Comparison of ENCODE assay signal across 18 mouse cellular contexts in the genomic region with DNA sequence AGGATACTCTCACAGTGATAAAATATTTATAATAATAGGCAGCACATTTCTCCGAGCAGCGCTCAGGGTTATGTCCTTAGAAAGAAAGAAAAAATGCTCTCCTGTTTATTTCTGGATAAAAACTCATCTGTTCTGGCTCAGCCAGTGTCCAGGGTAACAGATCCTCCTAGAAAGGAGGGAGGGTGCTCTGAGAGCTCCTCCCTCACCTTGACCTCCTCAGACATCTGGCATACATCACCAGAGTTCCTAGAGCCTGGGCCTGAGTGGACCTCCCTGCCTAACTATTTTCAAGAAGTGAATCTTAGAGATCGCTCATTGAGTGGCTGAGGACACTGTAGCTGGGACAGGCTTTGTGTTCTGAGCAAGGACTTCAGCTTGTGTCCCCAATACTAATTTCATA.
DNase-seq lines count a peak whose midpoint lies in the region; ATAC-seq and TF ChIP-seq lines count a peak whose summit lies in the region.
"Had no signal": no experiment of that assay in that cellular context is flagged by ENCODE, and none has a peak within 500 bp of the region (broad histone marks: within the 10 kb centered on the region; RNA-seq: fewer than 3 reads in every experiment).

No protein-coding gene starts in this region.

- H3K9ac ChIP-seq in intestine, embryonic 15.5 days: no peak overlapping the region
- no peak overlapping the region for H3K9ac ChIP-seq in intestine, postnatal 0 days (ENCODE audit: low read depth, low read length)
- H3K9ac ChIP-seq: embryonic facial prominence, embryonic 12.5 days; hindbrain, embryonic 12.5 days had no signal

- no peaks in the 10 kb centered on the region for H3K27me3 ChIP-seq in intestine, embryonic 15.5 days (replicated peaks)
- no peaks in the 10 kb centered on the region for H3K27me3 ChIP-seq in intestine, postnatal 0 days (replicated peaks; ENCODE audit: control insufficient read depth, insufficient read depth, low read length)
- H3K27me3 ChIP-seq: embryonic facial prominence, embryonic 12.5 days; hindbrain, embryonic 12.5 days had no signal

- no peak overlapping the region for H3K4me2 ChIP-seq in intestine, embryonic 15.5 days (replicated peaks)
- no peak overlapping the region for H3K4me2 ChIP-seq in intestine, postnatal 0 days (replicated peaks; ENCODE audit: low read depth)
- H3K4me2 ChIP-seq: embryonic facial prominence, embryonic 12.5 days; hindbrain, embryonic 12.5 days had no signal

- H3K9me3 ChIP-seq in intestine, embryonic 15.5 days: no peaks in the 10 kb centered on the region
- H3K9me3 ChIP-seq in intestine, postnatal 0 days (ENCODE audit: control insufficient read depth): no peaks in the 10 kb centered on the region
- H3K9me3 ChIP-seq: embryonic facial prominence, embryonic 12.5 days; heart, embryonic 10.5 days had no signal

- H3K4me1 ChIP-seq in intestine, embryonic 15.5 days (replicated peaks): no peaks in the 10 kb centered on the region
- H3K4me1 ChIP-seq in intestine, postnatal 0 days (replicated peaks; ENCODE audit: control insufficient read depth, insufficient read depth, low read length): no peaks in the 10 kb centered on the region
- H3K4me1 ChIP-seq: embryonic facial prominence, embryonic 12.5 days had no signal

- peak; percentile 26 for DNase-seq in adrenal gland, adult 8-10 months
- no peak for DNase-seq in adrenal gland, postnatal 25 days
- DNase-seq in testis, postnatal 14 days (ENCODE audit: low spot score): peak; percentile 17
- DNase-seq in testis, postnatal 10 days (ENCODE audit: low spot score): no peak
- DNase-seq in thymus, postnatal 10 days (ENCODE audit: low spot score in 2 of 2): no peak
- DNase-seq: cerebellum, adult 2 months; cerebellum, postnatal 10 days; gastrocnemius, postnatal 10 days; heart, adult 18-20 months; heart, postnatal 10 days; heart, postnatal 4 days; kidney, adult 18-20 months had no signal

- TF ChIP-seq CTCF in intestine, postnatal 0 days (IDR thresholded peaks at IDR 0.05; ENCODE audit: low read depth): no peak

- peak; percentile 39; the same call in 1 of the 2 replicates for ATAC-seq in intestine, embryonic 15.5 days
- ATAC-seq in intestine, postnatal 0 days: no peak
- ATAC-seq: forebrain, embryonic 16.5 days had no signal

- no peak overlapping the region for H3K4me3 ChIP-seq in intestine, embryonic 15.5 days (replicated peaks)
- H3K4me3 ChIP-seq in intestine, postnatal 0 days (ENCODE audit: low read depth, low read length): no peak overlapping the region
- H3K4me3 ChIP-seq: embryonic facial prominence, embryonic 12.5 days; heart, embryonic 10.5 days; hindbrain, embryonic 12.5 days had no signal

- H3K27ac ChIP-seq in intestine, embryonic 15.5 days: no peak overlapping the region
- H3K27ac ChIP-seq in intestine, postnatal 0 days (ENCODE audit: low read depth, low read length): no peak overlapping the region
- H3K27ac ChIP-seq: embryonic facial prominence, embryonic 12.5 days; heart, embryonic 10.5 days; hindbrain, embryonic 12.5 days had no signal

- 51% methylated on average over 3 of the region's 3 CpGs for WGBS in intestine, embryonic 15.5 days
- WGBS in intestine, postnatal 0 days: 69% methylated on average over 3 of the region's 3 CpGs

- H3K36me3 ChIP-seq in intestine, embryonic 15.5 days: no peaks in the 10 kb centered on the region
- H3K36me3 ChIP-seq in intestine, postnatal 0 days (ENCODE audit: control insufficient read depth, insufficient read depth): no peaks in the 10 kb centered on the region
- H3K36me3 ChIP-seq: embryonic facial prominence, embryonic 12.5 days; hindbrain, embryonic 12.5 days had no signal

Comparison
In these comparisons a context has a peak if more than half of its experiments do, and no peak if none do; other contexts are left out.
1. DNase-seq: peak in adrenal gland, adult 8-10 months (single experiment) and testis, postnatal 14 days (single experiment); none in adrenal gland, postnatal 25 days (single experiment), testis, postnatal 10 days (single experiment) and thymus, postnatal 10 days (0 of 2).